Mouse (Mus musculus) liver, embryonic 18 days (tissue): ENCODE measurements around the gene Adamts16. TPM values are rescaled to one million over a fixed set of nuclear protein-coding genes. Genes with fewer than 3 reads are reported as not detected.

Source experiments
- polyA plus RNA-seq: library from polyadenylated mRNA; depleted of rRNA; stranded (reverse); fragments of >200 nt; gene quantifications from 2 replicates; pipeline ENCODE4 v1.2.3, GENCODE M21; 2012; rRNA removed

The Adamts16 gene
- 0.46 and 0.54 TPM in 2 replicates for polyA plus RNA-seq

GRCm38 (mm10) chr13:70841421-70841904 is at the start of gene Adamts16:
Gene Adamts16, minus strand, starts transcription at chr13:70841811.

Other genes with a start within 250 kb of the Adamts16 start
- 7.6 and 9.4 TPM in 2 replicates for gene Ice1, start 204.2 kb downstream of the Adamts16 start, polyA plus RNA-seq